Comparison of ENCODE assay signal across 26 mouse cellular contexts in the genomic region with DNA sequence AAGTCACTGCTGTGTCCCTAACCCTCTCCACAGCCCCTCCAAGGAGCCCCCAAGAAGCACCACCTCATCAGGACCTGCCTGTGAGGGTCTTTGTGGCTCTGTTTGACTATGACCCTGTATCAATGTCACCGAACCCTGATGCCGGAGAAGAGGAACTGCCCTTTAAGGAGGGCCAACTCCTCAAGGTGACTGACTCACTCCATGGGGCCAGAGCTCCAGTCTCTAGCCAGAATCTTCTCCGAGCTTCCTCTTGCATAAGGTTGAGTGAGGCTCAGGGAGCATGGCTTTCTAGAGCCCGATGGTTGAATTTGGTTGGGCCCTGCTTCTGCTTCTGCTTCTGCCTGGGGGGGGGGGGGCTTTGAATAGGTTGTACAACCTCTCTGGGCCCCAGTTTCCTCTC. TPM values are rescaled to one million over a fixed set of nuclear protein-coding genes. Genes with fewer than 3 reads are reported as not detected.
A peak's percentile ranks its signal among the peaks of the same experiment; 100 is the strongest.
DNase-seq lines count a peak whose midpoint lies in the region; ATAC-seq and TF ChIP-seq lines count a peak whose summit lies in the region.
"Had no signal": no experiment of that assay in that cellular context is flagged by ENCODE, and none has a peak within 500 bp of the region (broad histone marks: within the 10 kb centered on the region; RNA-seq: fewer than 3 reads in every experiment).

No protein-coding gene starts in this region.

- H3K4me2 ChIP-seq in heart, embryonic 11.5 days = peak overlapping the region; percentile 73; the same call in 1 of the 2 replicates

- no peaks in the 10 kb centered on the region for H3K36me3 ChIP-seq in heart, embryonic 11.5 days (ENCODE audit: control insufficient read depth, insufficient read depth, low read length)
- H3K36me3 ChIP-seq in ES-Bruce4 (ENCODE audit: control insufficient read depth, insufficient read depth, low read length, poor library complexity, severe bottlenecking) = no peaks in the 10 kb centered on the region
- H3K36me3 ChIP-seq: embryonic facial prominence, embryonic 12.5 days; heart, embryonic 15.5 days; intestine, embryonic 15.5 days had no signal

- no peaks in the 10 kb centered on the region for H3K9me3 ChIP-seq in heart, embryonic 11.5 days (replicated peaks; ENCODE audit: control insufficient read depth, low read length)
- H3K9me3 ChIP-seq in ES-Bruce4 (replicated peaks; ENCODE audit: control insufficient read depth, insufficient read depth, low read length, poor library complexity, severe bottlenecking) = no peaks in the 10 kb centered on the region
- H3K9me3 ChIP-seq: embryonic facial prominence, embryonic 12.5 days; forebrain, embryonic 15.5 days; heart, embryonic 15.5 days; intestine, embryonic 15.5 days; midbrain, embryonic 12.5 days had no signal

- no peak for TF ChIP-seq EP300 in ES-Bruce4 (IDR thresholded peaks at IDR 0.05; ENCODE audit: insufficient read depth, low read depth, low read length)

- intact Hi-C loops in heart, postnatal 25 days (cut with DNase I) = no loop called here

- no peak overlapping the region for H3K27ac ChIP-seq in heart, embryonic 11.5 days (ENCODE audit: low read depth, low read length)
- H3K27ac ChIP-seq in ES-Bruce4 (ENCODE audit: insufficient read depth, low read length) = no peak overlapping the region
- H3K27ac ChIP-seq: embryonic facial prominence, embryonic 12.5 days; forebrain, embryonic 15.5 days; heart, adult 2 months; heart, embryonic 15.5 days; intestine, embryonic 15.5 days; macrophage; midbrain, embryonic 12.5 days had no signal

- no peak overlapping the region for H3K4me3 ChIP-seq in heart, embryonic 11.5 days (ENCODE audit: low read depth, low read length)
- H3K4me3 ChIP-seq in ES-Bruce4 (ENCODE audit: low read depth, low read length) = no peak overlapping the region
- H3K4me3 ChIP-seq: heart, adult 2 months; midbrain, embryonic 12.5 days had no signal

- WGBS in heart, embryonic 11.5 days (ENCODE audit: insufficient replicate concordance) = 85% methylated on average over 4 of the region's 4 CpGs

- H3K4me1 ChIP-seq in heart, embryonic 11.5 days (ENCODE audit: control insufficient read depth, insufficient read depth, low read length) = peaks cover 12% of the 10 kb centered on the region
- no peaks in the 10 kb centered on the region for H3K4me1 ChIP-seq in ES-Bruce4 (ENCODE audit: control insufficient read depth, insufficient read depth, low read length)

- peak; percentile 39 for DNase-seq in cerebellum, adult 9-10 months
- DNase-seq in cerebellum, postnatal 10 days = no peak
- DNase-seq in heart, postnatal 25 days (ENCODE audit: low spot score) = no peak
- DNase-seq in layer of hippocampus, postnatal 36 days = no peak
- DNase-seq: gastrocnemius, postnatal 14 days; heart, adult 2 months; heart, postnatal 4 days; kidney, adult 9 months had no signal

- TF ChIP-seq POLR2A in ES-Bruce4 (IDR thresholded peaks at IDR 0.05; ENCODE audit: insufficient read depth, low read length) = no peak

- ATAC-seq in heart, embryonic 11.5 days (replicated peaks; ENCODE audit: insufficient number of reproducible peaks, low FRiP score, low TSS enrichment) = no peak
- ATAC-seq in megakaryocyte, adult 5-6 weeks (ENCODE audit: poor library complexity, severe bottlenecking) = peak; percentile 61

- TF ChIP-seq CTCF in ES-Bruce4 (IDR thresholded peaks at IDR 0.05; ENCODE audit: low read depth, low read length) = no peak

- H3K9ac ChIP-seq in heart, embryonic 11.5 days (ENCODE audit: low read depth, low read length) = no peak overlapping the region
- 0 out of 2 replicates have a peak overlapping the region, but pooled peaks have one; percentile 14 for H3K9ac ChIP-seq in ES-Bruce4 (ENCODE audit: low read depth, poor library complexity, severe bottlenecking)
- H3K9ac ChIP-seq: forebrain, embryonic 15.5 days; heart, embryonic 15.5 days had no signal

- H3K27me3 ChIP-seq in heart, embryonic 11.5 days (ENCODE audit: control insufficient read depth, insufficient read depth, low read length) = peaks cover 52% of the 10 kb centered on the region
- no peaks in the 10 kb centered on the region for H3K27me3 ChIP-seq in ES-Bruce4 (ENCODE audit: control insufficient read depth, insufficient read depth, low read length, poor library complexity, severe bottlenecking)
- H3K27me3 ChIP-seq: forebrain, embryonic 15.5 days; intestine, embryonic 15.5 days had no signal

RNA-seq across cellular contexts. Expression of a gene that starts 14.0 kb away (rescaled TPM):
- polyA plus RNA-seq in heart, embryonic 11.5 days (2014; fragmentation: Nextera tagmentation; extraction: Ambion mirVana) = 6.7 and 9.4 TPM in 2 replicates
- total RNA-seq in heart, postnatal 25 days (2021) = not detected
- polyA plus RNA-seq in ES-Bruce4 (2011; ENCODE audit: insufficient read depth, insufficient read length, low read depth, missing spikeins) = not detected in 2 replicates
- 284 and 331 TPM in 2 replicates for total RNA-seq in megakaryocyte, adult 5-6 weeks (2015)
- 235 and 273 TPM in 2 replicates for total RNA-seq in megakaryocyte, adult 5-6 weeks (2017)
- total RNA-seq in layer of hippocampus, postnatal 36 days (2021) = under 1 TPM; 0.28 to 0.60 TPM
- total RNA-seq: gastrocnemius, postnatal 14 days; heart, adult 2 months; layer of hippocampus, adult 2 months; left cerebral cortex, postnatal 10 days; liver, adult 2 months; monocyte, adult 5-6 weeks had no signal

RNA-seq across cellular contexts. Expression of a gene that starts 19.1 kb away (rescaled TPM):
- 0.72 and 1.2 TPM in 2 replicates for polyA plus RNA-seq in heart, embryonic 11.5 days (2014; fragmentation: Nextera tagmentation; extraction: Ambion mirVana)
- under 1 TPM; 0.14 to 0.42 TPM for total RNA-seq in heart, postnatal 25 days (2021)
- polyA plus RNA-seq in ES-Bruce4 (2011; ENCODE audit: insufficient read depth, insufficient read length, low read depth, missing spikeins) = 3.2 and 5.1 TPM in 2 replicates
- 5.4 and 8.0 TPM in 2 replicates for total RNA-seq in megakaryocyte, adult 5-6 weeks (2015)
- 6.1 and 8.6 TPM in 2 replicates for total RNA-seq in megakaryocyte, adult 5-6 weeks (2017)
- 100 to 1,000 TPM; 146 to 163 TPM for total RNA-seq in layer of hippocampus, postnatal 36 days (2021)
- total RNA-seq: heart, adult 2 months had no signal

RNA-seq across cellular contexts. Expression of a gene that starts 42.0 kb away (rescaled TPM):
- polyA plus RNA-seq in heart, embryonic 11.5 days (2014; fragmentation: Nextera tagmentation; extraction: Ambion mirVana) = 114 and 120 TPM in 2 replicates
- total RNA-seq in heart, postnatal 25 days (2021) = 10 to 100 TPM; 42.9 to 46.7 TPM
- 83.6 and 86.3 TPM in 2 replicates for polyA plus RNA-seq in ES-Bruce4 (2011; ENCODE audit: insufficient read depth, insufficient read length, low read depth, missing spikeins)
- 200 and 205 TPM in 2 replicates for total RNA-seq in megakaryocyte, adult 5-6 weeks (2015)
- 58.9 and 59.0 TPM in 2 replicates for total RNA-seq in megakaryocyte, adult 5-6 weeks (2017)
- total RNA-seq in layer of hippocampus, postnatal 36 days (2021) = 10 to 100 TPM; 71.7 to 78.7 TPM

RNA-seq across cellular contexts. Expression of a gene that starts 48.7 kb away (rescaled TPM):
- 0.34 TPM in 1 of 2 replicates, not detected in the other for polyA plus RNA-seq in heart, embryonic 11.5 days (2014; fragmentation: Nextera tagmentation; extraction: Ambion mirVana)
- total RNA-seq in heart, postnatal 25 days (2021) = not detected
- polyA plus RNA-seq in ES-Bruce4 (2011; ENCODE audit: insufficient read depth, insufficient read length, low read depth, missing spikeins) = not detected in 2 replicates
- total RNA-seq in megakaryocyte, adult 5-6 weeks (2015) = not detected in 2 replicates
- total RNA-seq in megakaryocyte, adult 5-6 weeks (2017) = not detected in 2 replicates
- under 1 TPM; 0.12 to 0.18 TPM for total RNA-seq in layer of hippocampus, postnatal 36 days (2021)
- total RNA-seq: gastrocnemius, postnatal 14 days; heart, adult 2 months; heart, postnatal 4 days; liver, adult 2 months; monocyte, adult 5-6 weeks had no signal
- polyA plus RNA-seq: limb, embryonic 11.5 days; liver, adult 2 months; liver, embryonic 16.5 days; lung, embryonic 16.5 days; macrophage; small intestine, adult 2 months; urinary bladder, adult 2 months had no signal

Comparison
In these comparisons a context has a peak if more than half of its experiments do, and no peak if none do; other contexts are left out.
1. RNA of a gene that starts 14.0 kb away (total RNA-seq): 235 to 331 TPM in megakaryocyte, adult 5-6 weeks; 0.28 to 0.60 TPM in layer of hippocampus, postnatal 36 days and not detected in heart, postnatal 25 days; every median in the first group is over 100 times any median in the second.
2. RNA of a gene that starts 19.1 kb away (total RNA-seq): 146 to 163 TPM in layer of hippocampus, postnatal 36 days; 5.4 to 8.6 TPM in megakaryocyte, adult 5-6 weeks and 0.14 to 0.42 TPM in heart, postnatal 25 days; every median in the first group is over 10 times any median in the second.